Mouse (Mus musculus): ENCODE results near the gene Tbc1d7. TPM values are rescaled to one million over a fixed set of nuclear protein-coding genes. Genes with fewer than 3 reads are reported as not detected.
A peak's percentile ranks its signal among the peaks of the same experiment; 100 is the strongest.

Gene Tbc1d7
- polyA plus RNA-seq, 1 experiment from 2014 or later: 22.0 TPM

DNA sequence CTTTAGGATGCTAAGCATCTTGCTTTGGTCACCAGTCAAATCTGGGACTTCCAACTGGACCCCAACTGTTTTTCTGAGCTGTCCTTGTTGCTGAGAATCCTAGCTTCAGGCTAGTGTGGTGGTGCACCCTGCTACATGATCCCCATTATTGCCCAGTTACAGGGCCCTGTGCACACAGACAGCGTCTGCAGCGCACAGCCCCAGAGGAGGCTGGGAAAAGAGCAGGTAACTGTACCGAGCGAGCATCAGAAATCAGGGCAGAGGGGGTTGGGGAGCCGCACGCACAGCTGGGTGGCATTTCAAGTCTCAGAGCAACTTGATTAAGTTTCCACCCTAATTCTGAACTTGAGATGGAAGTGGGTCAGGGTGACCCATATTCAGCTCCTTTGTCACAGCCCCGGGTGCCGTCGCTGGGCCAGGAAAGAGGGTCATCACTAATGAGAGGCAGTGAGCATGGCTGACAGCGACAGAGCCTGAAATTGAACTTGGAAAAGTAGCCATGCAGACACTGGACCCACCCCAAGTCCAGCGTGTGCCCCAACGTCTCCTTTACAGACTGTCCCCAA is 34.9 kb upstream of the Tbc1d7 start:
- Histone ChIP-seq H3K27me3 (replicated peaks; ENCODE audit: control insufficient read depth, insufficient read depth, low read length) (no peaks in the 10 kb centered on the region), H3K4me2 (replicated peaks; ENCODE audit: low read depth) (no peak overlapping the region), H3K36me3 (ENCODE audit: control insufficient read depth, insufficient read depth) (no peaks in the 10 kb centered on the region), H3K27ac (ENCODE audit: low read depth, low read length) (no peak overlapping the region), H3K9ac (ENCODE audit: low read depth, low read length) (no peak overlapping the region), H3K9me3 (ENCODE audit: control insufficient read depth) (no peaks in the 10 kb centered on the region), H3K4me3 (ENCODE audit: low read depth, low read length) (no peak overlapping the region), H3K4me1 (replicated peaks; ENCODE audit: control insufficient read depth, insufficient read depth, low read length) (no peaks in the 10 kb centered on the region)
- WGBS: 88% methylated on average over 12 of the region's 12 CpGs
- no peak for TF ChIP-seq CTCF (IDR thresholded peaks at IDR 0.05; ENCODE audit: low read depth)
- no peak for ATAC-seq

- Histone ChIP-seq H3K36me3 (ENCODE audit: control insufficient read depth, insufficient read depth) (no peaks in the 10 kb centered on the region), H3K9me3 (ENCODE audit: control insufficient read depth) (no peaks in the 10 kb centered on the region), H3K4me1 (replicated peaks; ENCODE audit: control insufficient read depth, insufficient read depth, low read length) (no peaks in the 10 kb centered on the region), H3K4me3 (ENCODE audit: low read depth, low read length) (no peak overlapping the region), H3K4me2 (replicated peaks; ENCODE audit: low read depth) (no peak overlapping the region), H3K27ac (ENCODE audit: low read depth, low read length) (no peak overlapping the region), H3K9ac (ENCODE audit: low read depth, low read length) (no peak overlapping the region), H3K27me3 (replicated peaks; ENCODE audit: control insufficient read depth, insufficient read depth, low read length) (no peaks in the 10 kb centered on the region)
- 41% methylated on average over 5 of the region's 5 CpGs for WGBS
- TF ChIP-seq CTCF (IDR thresholded peaks at IDR 0.05; ENCODE audit: low read depth): no peak
- no peak for ATAC-seq
These were observed 32.3 kb upstream of the Tbc1d7 start for GRCm38 (mm10) chr13:43203641-43204040.

DNA sequence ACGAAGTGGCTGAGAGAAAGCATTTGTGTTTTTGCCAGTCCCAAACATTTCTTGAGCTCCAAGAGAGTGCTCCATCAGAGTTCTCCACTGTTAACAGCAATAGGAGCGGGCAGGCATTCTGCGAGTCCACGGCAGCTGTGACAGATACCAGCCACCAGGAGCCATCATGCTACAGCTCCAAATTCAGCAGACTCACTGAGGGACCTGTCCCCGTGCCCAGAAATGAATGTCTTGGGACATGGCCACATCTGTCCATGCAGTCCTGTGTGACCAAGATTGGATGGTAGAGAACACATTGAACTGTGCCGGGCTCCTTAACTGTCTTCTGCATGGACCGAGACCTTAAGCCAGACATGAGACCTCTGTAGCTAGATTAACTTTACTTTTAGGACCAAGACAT is 31.9 kb upstream of the Tbc1d7 start:
- no peak for ATAC-seq
- no peak overlapping the region for H3K9ac ChIP-seq (ENCODE audit: low read depth, low read length)
- no peak overlapping the region for H3K4me3 ChIP-seq (ENCODE audit: low read depth, low read length)
- H3K9me3 ChIP-seq (ENCODE audit: control insufficient read depth): no peaks in the 10 kb centered on the region
- H3K36me3 ChIP-seq (ENCODE audit: control insufficient read depth, insufficient read depth): no peaks in the 10 kb centered on the region
- TF ChIP-seq CTCF (IDR thresholded peaks at IDR 0.05; ENCODE audit: low read depth): no peak; the same call in 1 of the 2 replicates
- H3K4me2 ChIP-seq (replicated peaks; ENCODE audit: low read depth): no peak overlapping the region
- H3K27ac ChIP-seq (ENCODE audit: low read depth, low read length): no peak overlapping the region
- H3K27me3 ChIP-seq (replicated peaks; ENCODE audit: control insufficient read depth, insufficient read depth, low read length): no peaks in the 10 kb centered on the region
- H3K4me1 ChIP-seq (replicated peaks; ENCODE audit: control insufficient read depth, insufficient read depth, low read length): no peaks in the 10 kb centered on the region
- 81% methylated on average over 7 of the region's 7 CpGs for WGBS

DNA sequence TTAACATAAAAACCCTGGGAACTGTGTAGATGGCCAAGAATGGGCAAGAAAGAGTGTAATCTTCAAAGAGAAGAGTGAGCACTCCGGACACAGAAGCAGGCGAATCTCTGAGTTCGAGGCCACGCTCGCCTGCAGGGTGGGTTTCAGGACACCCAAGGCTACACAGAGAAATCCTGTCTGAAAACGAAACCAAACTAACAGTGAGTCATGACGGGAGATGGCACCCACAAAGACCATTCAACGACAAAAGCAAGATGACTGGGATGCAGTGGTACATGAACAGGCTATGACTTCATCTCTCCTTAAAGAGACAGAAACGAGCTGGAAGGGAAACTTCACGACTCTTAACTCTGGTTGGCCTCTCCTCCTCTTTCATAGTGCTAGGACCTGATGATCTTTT is 31.1 kb upstream of the Tbc1d7 start:
- no peaks in the 10 kb centered on the region for H3K4me1 ChIP-seq (replicated peaks; ENCODE audit: control insufficient read depth, insufficient read depth, low read length)
- H3K27ac ChIP-seq (ENCODE audit: low read depth, low read length): no peak overlapping the region
- H3K36me3 ChIP-seq (ENCODE audit: control insufficient read depth, insufficient read depth): no peaks in the 10 kb centered on the region
- no peak overlapping the region for H3K4me2 ChIP-seq (replicated peaks; ENCODE audit: low read depth)
- no peak overlapping the region for H3K4me3 ChIP-seq (ENCODE audit: low read depth, low read length)
- no peak overlapping the region for H3K9ac ChIP-seq (ENCODE audit: low read depth, low read length)
- TF ChIP-seq CTCF (IDR thresholded peaks at IDR 0.05; ENCODE audit: low read depth): no peak
- no peak for ATAC-seq
- WGBS: 82% methylated on average over 10 of the region's 10 CpGs
- H3K9me3 ChIP-seq (ENCODE audit: control insufficient read depth): no peaks in the 10 kb centered on the region
- H3K27me3 ChIP-seq (replicated peaks; ENCODE audit: control insufficient read depth, insufficient read depth, low read length): no peaks in the 10 kb centered on the region

DNA sequence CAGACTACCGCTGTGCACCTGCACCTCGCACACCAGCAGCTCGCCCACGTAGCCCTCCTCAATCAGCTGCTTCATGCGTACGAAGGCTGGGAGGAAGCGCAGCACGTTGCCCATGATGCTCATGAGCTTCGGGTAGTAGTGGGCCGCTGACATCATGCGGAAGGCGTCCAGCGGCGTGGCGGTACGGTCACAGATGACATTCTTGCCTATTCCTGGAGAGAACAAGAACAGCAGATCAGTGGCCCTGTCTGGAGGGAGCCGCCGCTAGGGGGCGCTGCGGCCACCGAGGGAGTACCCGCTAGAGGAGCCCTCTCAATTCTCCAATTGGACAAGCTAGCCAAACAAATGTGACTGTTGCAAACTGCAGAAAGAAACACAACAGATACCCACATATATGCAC is 29.7 kb upstream of the Tbc1d7 start:
- H3K27ac ChIP-seq (ENCODE audit: low read depth, low read length): no peak overlapping the region
- H3K27me3 ChIP-seq (replicated peaks; ENCODE audit: control insufficient read depth, insufficient read depth, low read length): no peaks in the 10 kb centered on the region
- no peak overlapping the region for H3K9ac ChIP-seq (ENCODE audit: low read depth, low read length)
- no peak overlapping the region for H3K4me3 ChIP-seq (ENCODE audit: low read depth, low read length)
- no peak for ATAC-seq
- no peaks in the 10 kb centered on the region for H3K9me3 ChIP-seq (ENCODE audit: control insufficient read depth)
- WGBS: 39% methylated on average over 22 of the region's 22 CpGs
- H3K4me2 ChIP-seq (replicated peaks; ENCODE audit: low read depth): no peak overlapping the region
- H3K4me1 ChIP-seq (replicated peaks; ENCODE audit: control insufficient read depth, insufficient read depth, low read length): no peaks in the 10 kb centered on the region
- TF ChIP-seq CTCF (IDR thresholded peaks at IDR 0.05; ENCODE audit: low read depth): peak; percentile 76
- no peaks in the 10 kb centered on the region for H3K36me3 ChIP-seq (ENCODE audit: control insufficient read depth, insufficient read depth)

DNA sequence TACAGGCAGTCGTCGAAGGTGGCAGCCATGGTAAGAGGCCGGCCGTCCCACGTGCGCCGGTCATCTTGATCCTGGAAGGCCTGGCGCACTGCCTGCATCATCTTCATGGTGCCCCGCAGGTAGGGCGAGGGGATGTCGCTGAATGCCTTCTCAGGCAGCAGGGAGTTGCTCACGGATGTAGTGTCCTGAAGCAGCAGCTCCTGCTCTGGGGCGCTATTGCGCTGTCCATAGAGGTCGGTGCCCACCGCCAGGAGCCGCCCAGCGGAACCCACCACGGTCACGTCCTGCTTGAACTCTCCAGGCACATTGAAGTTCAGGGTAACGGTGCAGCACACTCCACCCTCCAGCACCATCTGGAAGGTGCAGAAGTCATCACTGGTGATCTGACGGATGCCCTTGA is 29.2 kb upstream of the Tbc1d7 start:
- no peak for ATAC-seq
- Histone ChIP-seq H3K9me3 (ENCODE audit: control insufficient read depth) (no peaks in the 10 kb centered on the region), H3K36me3 (ENCODE audit: control insufficient read depth, insufficient read depth) (no peaks in the 10 kb centered on the region), H3K27me3 (replicated peaks; ENCODE audit: control insufficient read depth, insufficient read depth, low read length) (no peaks in the 10 kb centered on the region), H3K4me2 (replicated peaks; ENCODE audit: low read depth) (no peak overlapping the region), H3K4me1 (replicated peaks; ENCODE audit: control insufficient read depth, insufficient read depth, low read length) (no peaks in the 10 kb centered on the region), H3K27ac (ENCODE audit: low read depth, low read length) (no peak overlapping the region), H3K4me3 (ENCODE audit: low read depth, low read length) (no peak overlapping the region), H3K9ac (ENCODE audit: low read depth, low read length) (no peak overlapping the region)
- TF ChIP-seq CTCF (IDR thresholded peaks at IDR 0.05; ENCODE audit: low read depth): peak; percentile 24; the same call in 1 of the 2 replicates
- WGBS: 79% methylated on average over 22 of the region's 22 CpGs

DNA sequence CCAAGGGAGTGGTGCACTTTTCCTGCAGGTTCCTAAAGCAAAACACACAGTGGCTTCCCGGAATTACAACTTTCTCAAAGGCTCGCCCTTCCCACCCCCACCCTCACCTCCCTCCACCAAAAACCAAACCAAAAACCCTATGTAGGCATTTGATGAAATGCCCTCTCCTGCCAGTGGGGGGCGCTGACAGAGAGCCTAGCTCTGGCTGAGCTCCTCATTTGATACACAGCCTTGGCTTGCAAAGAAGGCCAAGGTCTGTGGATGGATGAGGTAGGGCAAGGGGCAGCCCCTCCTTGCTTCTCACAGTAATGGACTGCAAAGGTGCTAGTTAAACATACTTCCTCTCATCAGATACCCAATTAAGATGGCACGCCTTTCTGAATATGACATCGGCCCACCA is 28.4 kb upstream of the Tbc1d7 start:
- no peaks in the 10 kb centered on the region for H3K9me3 ChIP-seq (ENCODE audit: control insufficient read depth)
- TF ChIP-seq CTCF (IDR thresholded peaks at IDR 0.05; ENCODE audit: low read depth): peak; percentile 68
- H3K4me2 ChIP-seq (replicated peaks; ENCODE audit: low read depth): no peak overlapping the region
- no peaks in the 10 kb centered on the region for H3K27me3 ChIP-seq (replicated peaks; ENCODE audit: control insufficient read depth, insufficient read depth, low read length)
- no peak for ATAC-seq
- no peak overlapping the region for H3K4me3 ChIP-seq (ENCODE audit: low read depth, low read length)
- no peaks in the 10 kb centered on the region for H3K4me1 ChIP-seq (replicated peaks; ENCODE audit: control insufficient read depth, insufficient read depth, low read length)
- H3K9ac ChIP-seq (ENCODE audit: low read depth, low read length): no peak overlapping the region
- no peak overlapping the region for H3K27ac ChIP-seq (ENCODE audit: low read depth, low read length)
- H3K36me3 ChIP-seq (ENCODE audit: control insufficient read depth, insufficient read depth): no peaks in the 10 kb centered on the region
- WGBS: 73% methylated on average over 5 of the region's 5 CpGs
